16 mouse cellular contexts compared by ENCODE assay signal in the genomic region with DNA sequence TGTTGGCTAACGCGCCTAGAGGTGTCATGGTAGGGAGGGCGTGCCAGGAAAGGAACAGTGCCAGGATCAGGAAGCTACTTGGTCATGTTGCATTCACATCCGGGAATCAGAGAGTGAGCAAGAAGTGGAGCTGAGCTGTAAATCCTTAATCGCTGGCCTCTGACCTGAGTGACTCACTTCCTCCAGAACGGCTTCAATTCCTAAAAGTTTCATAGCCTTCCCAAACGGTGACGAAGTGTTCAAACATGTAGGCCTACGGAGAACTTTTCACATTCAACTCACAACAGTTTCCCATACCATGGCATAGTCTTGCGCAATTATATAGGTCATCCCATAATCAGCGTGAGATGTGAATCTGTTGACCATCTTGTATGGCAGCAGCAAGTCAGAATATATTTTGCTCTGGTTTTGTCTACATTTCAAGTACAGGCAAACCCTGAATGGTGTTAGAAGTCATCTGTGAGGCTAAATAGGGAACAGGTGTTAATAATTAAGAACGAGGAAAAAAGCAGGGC.
DNase-seq lines count a peak whose midpoint lies in the region; TF ChIP-seq lines count a peak whose summit lies in the region.
"Had no signal": no experiment of that assay in that cellular context is flagged by ENCODE, and none has a peak within 500 bp of the region (broad histone marks: within the 10 kb centered on the region; RNA-seq: fewer than 3 reads in every experiment).

No protein-coding gene starts in this region.

- H3K4me2 ChIP-seq in myocyte (ENCODE audit: low read depth): peak overlapping the region; percentile 25
- H3K4me2 ChIP-seq: heart, embryonic 11.5 days; kidney, embryonic 15.5 days; liver, embryonic 15.5 days; stomach, embryonic 15.5 days had no signal

- H3K79me2 ChIP-seq in myocyte (ENCODE audit: control insufficient read depth, insufficient read depth): no peaks in the 10 kb centered on the region

- H3K4me3 ChIP-seq in embryonic facial prominence, embryonic 10.5 days: no peak overlapping the region
- no peak overlapping the region for H3K4me3 ChIP-seq in myocyte
- H3K4me3 ChIP-seq: kidney, embryonic 15.5 days; left cerebral cortex, adult 2 months; liver, embryonic 15.5 days; stomach, embryonic 15.5 days had no signal

- DNase-seq in cerebellum, postnatal 10 days: peak; percentile 13 to 17
- DNase-seq in cerebellum, adult 9-11 months: no peak
- DNase-seq in urinary bladder, adult 18-20 months (ENCODE audit: low spot score in 2 of 2): peak; percentile 4 to 24
- DNase-seq in urinary bladder, adult 2 months (ENCODE audit: low spot score): no peak
- peak; percentile 19 for DNase-seq in embryonic facial prominence, embryonic 10.5 days (ENCODE audit: low spot score)
- no peak for DNase-seq in lung, postnatal 10 days
- DNase-seq in right cerebral cortex, adult 18-20 months: no peak
- DNase-seq: adrenal gland, postnatal 36 days; gastrocnemius, postnatal 36 days; heart, postnatal 14 days had no signal

- 63% methylated on average over 12 of the region's 12 CpGs for WGBS in embryonic facial prominence, embryonic 10.5 days

- TF ChIP-seq POLR2A in myocyte (IDR thresholded peaks at IDR 0.05; ENCODE audit: insufficient read length, low read depth): no peak

- H3K36me3 ChIP-seq in embryonic facial prominence, embryonic 10.5 days (replicated peaks): no peaks in the 10 kb centered on the region
- no peaks in the 10 kb centered on the region for H3K36me3 ChIP-seq in myocyte (ENCODE audit: control insufficient read depth, insufficient read depth)
- H3K36me3 ChIP-seq: kidney, embryonic 15.5 days; liver, embryonic 15.5 days; stomach, embryonic 15.5 days had no signal

- no peak overlapping the region for H3K27ac ChIP-seq in embryonic facial prominence, embryonic 10.5 days (replicated peaks)
- H3K27ac ChIP-seq: kidney, embryonic 15.5 days; left cerebral cortex, adult 2 months; liver, embryonic 15.5 days; stomach, embryonic 15.5 days had no signal

- H3K27me3 ChIP-seq in embryonic facial prominence, embryonic 10.5 days (replicated peaks; ENCODE audit: low read depth, poor library complexity, severe bottlenecking): no peaks in the 10 kb centered on the region
- no peaks in the 10 kb centered on the region for H3K27me3 ChIP-seq in myocyte (ENCODE audit: control insufficient read depth, insufficient read depth, insufficient read length)
- H3K27me3 ChIP-seq: kidney, embryonic 15.5 days; liver, embryonic 15.5 days; stomach, embryonic 15.5 days had no signal

- H3K4me1 ChIP-seq in embryonic facial prominence, embryonic 10.5 days: peaks cover 5% of the 10 kb centered on the region; the same call in 1 of the 2 replicates
- H3K4me1 ChIP-seq: kidney, embryonic 15.5 days; liver, embryonic 15.5 days; stomach, embryonic 15.5 days had no signal

- no peak overlapping the region for H3ac ChIP-seq in myocyte (ENCODE audit: control insufficient read depth, insufficient read length)

- no peaks in the 10 kb centered on the region for H3K9me3 ChIP-seq in embryonic facial prominence, embryonic 10.5 days
- H3K9me3 ChIP-seq: kidney, embryonic 15.5 days; liver, embryonic 15.5 days; stomach, embryonic 15.5 days had no signal

TF ChIP-seq in myocyte, 11 proteins besides CTCF, POLR2A, EP300 and RAD21:
- peak; percentile 93 for TF ChIP-seq CEBPB (IDR thresholded peaks at IDR 0.05; ENCODE audit: insufficient read depth, poor library complexity, severe bottlenecking)
- no peak for TF ChIP-seq USF1 (IDR thresholded peaks at IDR 0.05; ENCODE audit: low read depth)
- no peak for TF ChIP-seq TCF3 (IDR thresholded peaks at IDR 0.05; ENCODE audit: insufficient read length, low read depth)
- TF ChIP-seq TCF12 (IDR thresholded peaks at IDR 0.05; ENCODE audit: insufficient read depth, poor library complexity, severe bottlenecking): no peak
- TF ChIP-seq REST (IDR thresholded peaks at IDR 0.05; ENCODE audit: insufficient read depth, insufficient read length): no peak

Comparison
In these comparisons a context has a peak if more than half of its experiments do, and no peak if none do; other contexts are left out.
1. DNase-seq: peak in cerebellum, postnatal 10 days (2 of 2), urinary bladder, adult 18-20 months (2 of 2) and embryonic facial prominence, embryonic 10.5 days (single experiment); none in cerebellum, adult 9-11 months (single experiment), urinary bladder, adult 2 months (single experiment), lung, postnatal 10 days (single experiment) and right cerebral cortex, adult 18-20 months (single experiment).